Mouse (Mus musculus) liver, embryonic 14.5 days (tissue): ENCODE measurements around the gene Acvr1b. TPM values are rescaled to one million over a fixed set of nuclear protein-coding genes. Genes with fewer than 3 reads are reported as not detected.

Source experiments
- ATAC-seq: fragments of 200-750 bp; cut with Nextera tagmentation; 2 replicates; pipeline ENCODE4 v1.8.0; 2017; ENCODE audit warnings: moderate number of reproducible peaks, mild to moderate bottlenecking, moderate library complexity; ENCODE audit not compliant: insufficient read depth
- DNase-seq, 3 experiments: peaks; one replicate each; pipeline ENCODE4 v3.0.0-alpha.2; 2012 to 2013; ENCODE audit warnings: low read depth in 3 of 3, low spot score in 3 of 3
- H3K27ac ChIP-seq: fragments of 300-500 bp; sonication (generic); 2 replicates; pipeline ENCODE4 v1.5.1; 2014; ENCODE audit warnings: moderate library complexity, mild to moderate bottlenecking, control low read depth, inconsistent platforms
- H3K27me3 ChIP-seq: fragments of 300-500 bp; sonication (generic); 2 replicates; pipeline ENCODE4 v1.6.1; 2014; ENCODE audit warnings: mild to moderate bottlenecking, low read length, moderate library complexity; ENCODE audit not compliant: control insufficient read depth, insufficient read depth
- H3K36me3 ChIP-seq: fragments of 300-500 bp; sonication (generic); replicated peaks from 2 replicates; pipeline ENCODE4 v1.6.1; 2014; ENCODE audit warnings: low read depth; ENCODE audit not compliant: control insufficient read depth, insufficient read depth
- H3K4me1 ChIP-seq, 2 experiments: fragments of 200-500 bp in 1 of 2; fragments of 300-500 bp in 1 of 2; sonication (generic) in 1 of 2; replicated peaks; 2 replicates each; pipeline ENCODE4 v1.6.1; 2012 to 2014; ENCODE audit warnings: antibody characterized with exemption in 1 of 2, inconsistent platforms in 1 of 2, low read length in 1 of 2; ENCODE audit not compliant: control insufficient read depth in 2 of 2, insufficient read depth in 2 of 2
- H3K4me2 ChIP-seq: fragments of 300-500 bp; sonication (generic); 2 replicates; pipeline ENCODE4 v1.6.1; 2014; ENCODE audit warnings: low read depth, mild to moderate bottlenecking, control low read depth, moderate library complexity
- H3K4me3 ChIP-seq, 2 experiments: fragments of 200-500 bp in 1 of 2; fragments of 300-500 bp in 1 of 2; sonication (generic) in 1 of 2; 2 replicates each; pipeline ENCODE4 v1.5.1; 2012 to 2014; ENCODE audit warnings: low read depth in 2 of 2, low read length in 2 of 2, mild to moderate bottlenecking in 2 of 2, control low read depth in 1 of 2, inconsistent platforms in 1 of 2, moderate library complexity in 1 of 2; ENCODE audit not compliant: insufficient read depth in 1 of 2
- H3K9ac ChIP-seq: fragments of 300-500 bp; sonication (generic); replicated peaks from 2 replicates; pipeline ENCODE4 v1.6.1; 2014; ENCODE audit warnings: mild to moderate bottlenecking, control low read depth, moderate library complexity
- H3K9me3 ChIP-seq: fragments of 300-500 bp; sonication (generic); 2 replicates; pipeline ENCODE4 v1.6.1; 2016; ENCODE audit warnings: low read length, mixed read lengths; ENCODE audit not compliant: control insufficient read depth
- CTCF ChIP-seq: IDR thresholded peaks from 2 replicates; pipeline ENCODE4 v1.5.1; 2016; ENCODE audit warnings: antibody characterized with exemption, low read depth, control low read depth
- EP300 ChIP-seq: IDR thresholded peaks from 2 replicates; pipeline ENCODE4 v1.6.1; 2016; ENCODE audit warnings: antibody characterized with exemption, low read depth
- WGBS: fragments of 180-500 bp; shearing (Covaris S2); extraction: QIAGEN DNeasy Blood & Tissue Kit; methylation state at CpG from one replicate; pipeline ENCODE4 v1.1.7; 2014; ENCODE audit not compliant: insufficient replicate concordance; 5-methylcytosine and 5-hydroxymethylcytosine counted together
- polyA plus RNA-seq, 2 experiments: library from polyadenylated mRNA; depleted of rRNA in 1 of 2; stranded (reverse) in 1 of 2; unstranded in 1 of 2; fragments of >200 nt; fragmentation: Nextera tagmentation in 1 of 2; extraction: Ambion mirVana in 1 of 2; gene quantifications; 2 replicates each; pipeline versions ENCODE4 v1.2.1 to v1.2.3; 2012 to 2014

The Acvr1b gene
- polyA plus RNA-seq (2012; rRNA removed) (3.2 and 3.4 TPM in 2 replicates), polyA plus RNA-seq (2014; fragmentation: Nextera tagmentation; extraction: Ambion mirVana) (1.3 and 2.0 TPM in 2 replicates)

- peaks cover 11% of the 10 kb centered on the region; the same call in 1 of the 2 replicates for H3K27me3 ChIP-seq
- peak within 1 kb of the TSS; percentile 69 for H3K4me2 ChIP-seq
- DNase-seq (peak; percentile 66 to 68 (median 68)), ATAC-seq (peak; percentile 87)
- H3K4me1 ChIP-seq, result peaks cover 20 to 40% of the 10 kb centered on the region in 2 experiments
- no peaks in the 10 kb centered on the region for H3K36me3 ChIP-seq
- H3K27ac ChIP-seq, result no peak within 1 kb of the TSS
- H3K4me3 ChIP-seq, result peak within 1 kb of the TSS; percentile 70 to 73
- no peaks in the 10 kb centered on the region for H3K9me3 ChIP-seq
- TF ChIP-seq EP300, result no peak
- no peak for TF ChIP-seq CTCF
- H3K9ac ChIP-seq, result peak within 1 kb of the TSS; percentile 72
- WGBS, result under 1% methylated on average over 25 of the region's 87 CpGs
These were observed at the start of gene Acvr1b for GRCm38 (mm10) chr15:101173421-101174211. TSS of gene Acvr1b (plus strand) at chr15:101174067.

DNA sequence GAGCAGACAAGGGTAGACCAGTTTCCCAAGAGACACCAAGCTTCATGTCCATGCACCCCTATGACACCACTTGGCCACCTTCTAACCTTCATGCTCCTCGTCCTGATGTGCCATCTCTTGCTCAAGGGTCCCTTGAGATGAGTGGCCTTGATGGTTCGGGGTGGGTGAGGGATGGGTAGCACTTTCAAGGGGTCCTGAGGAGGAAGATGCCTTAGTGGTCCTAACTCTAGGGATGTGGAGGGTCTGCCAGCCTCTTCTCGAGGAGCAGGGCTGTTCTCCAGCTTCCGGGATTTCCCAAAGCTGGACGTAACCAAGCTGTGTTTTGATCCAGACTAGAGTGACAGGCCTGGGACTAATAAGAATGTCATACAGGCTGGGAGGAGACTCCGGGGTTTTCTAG lies 48.3 kb upstream of the Acvr1b start:
- Histone ChIP-seq H3K4me3 (no peak overlapping the region), H3K9me3 (no peaks in the 10 kb centered on the region), H3K4me2 (no peak overlapping the region), H3K9ac (no peak overlapping the region), H3K4me1 (no peaks in the 10 kb centered on the region), H3K27ac (no peak overlapping the region), H3K36me3 (no peaks in the 10 kb centered on the region), H3K27me3 (peaks cover 28% of the 10 kb centered on the region)
- WGBS, result 63% methylated on average over 6 of the region's 6 CpGs
- TF ChIP-seq CTCF, result no peak
- TF ChIP-seq EP300, result no peak
- DNase-seq, result no peak
- ATAC-seq, result no peak

GRCm38 (mm10) chr15:101126876-101127544 lies 46.9 kb upstream of the Acvr1b start:
- no peak overlapping the region for H3K4me3 ChIP-seq
- no peak overlapping the region for H3K9ac ChIP-seq
- H3K4me1 ChIP-seq, result no peaks in the 10 kb centered on the region
- no peak for ATAC-seq
- H3K27me3 ChIP-seq, result peaks cover 39% of the 10 kb centered on the region
- no peaks in the 10 kb centered on the region for H3K9me3 ChIP-seq
- 69% methylated on average over 12 of the region's 12 CpGs for WGBS
- TF ChIP-seq EP300, result no peak
- TF ChIP-seq CTCF, result no peak
- DNase-seq, result no peak
- H3K27ac ChIP-seq, result no peak overlapping the region
- H3K4me2 ChIP-seq, result no peak overlapping the region
- H3K36me3 ChIP-seq, result no peaks in the 10 kb centered on the region

GRCm38 (mm10) chr15:101128181-101129089 lies 45.4 kb upstream of the Acvr1b start, which contains the start of gene Acvrl1:
TSS of gene Acvrl1 (plus strand) at chr15:101128522.
- no peak within 1 kb of the TSS for H3K9ac ChIP-seq
- ATAC-seq (no peak), DNase-seq (no peak)
- no peak within 1 kb of the TSS for H3K27ac ChIP-seq
- TF ChIP-seq EP300 (no peak), CTCF (no peak)
- WGBS, result 4% methylated on average over 46 of the region's 46 CpGs
- no peaks in the 10 kb centered on the region for H3K36me3 ChIP-seq
- no peaks in the 10 kb centered on the region for H3K9me3 ChIP-seq
- H3K4me2 ChIP-seq, result peak within 1 kb of the TSS; percentile 36; the same call in 1 of the 2 replicates
- peak within 1 kb of the TSS in 1 of 2 experiments; percentile 25; a peak in 1 of 4 replicates for H3K4me3 ChIP-seq
- H3K27me3 ChIP-seq, result peaks cover 40% of the 10 kb centered on the region
- H3K4me1 ChIP-seq, result no peaks in the 10 kb centered on the region; a peak in 1 of 4 replicates
